Mouse (Mus musculus) heart, embryonic 14.5 days (tissue): ENCODE data around the gene Olfr1306. TPM values are rescaled to one million over a fixed set of nuclear protein-coding genes. Genes with fewer than 3 reads are reported as not detected.

ENCODE experiments used
- ATAC-seq: fragments of 200-750 bp; cut with Nextera tagmentation; 2 replicates; pipeline ENCODE4 v1.8.0; 2017; ENCODE audit warnings: low read depth, moderate TSS enrichment; ENCODE audit not compliant: insufficient number of reproducible peaks, insufficient read depth, low FRiP score
- H3K27ac ChIP-seq, 2 experiments: fragments of 200-500 bp in 1 of 2; fragments of 300-500 bp in 1 of 2; sonication (generic) in 1 of 2; replicated peaks in 1 of 2; 2 replicates each; pipeline ENCODE4 v1.5.1; 2012 to 2014; ENCODE audit warnings: low read depth in 2 of 2, low read length in 2 of 2, control low read depth in 1 of 2, mild to moderate bottlenecking in 1 of 2, mixed read lengths in 1 of 2; ENCODE audit not compliant: control insufficient read depth in 1 of 2, insufficient read depth in 1 of 2
- H3K27me3 ChIP-seq: fragments of 300-500 bp; sonication (generic); 2 replicates; pipeline ENCODE4 v1.6.1; 2014; ENCODE audit warnings: mild to moderate bottlenecking, low read length, control low read depth; ENCODE audit not compliant: control insufficient read depth, insufficient read depth
- H3K36me3 ChIP-seq: fragments of 300-500 bp; sonication (generic); 2 replicates; pipeline ENCODE4 v1.6.1; 2014; ENCODE audit warnings: mild to moderate bottlenecking, control low read depth, low read length, mixed read lengths; ENCODE audit not compliant: control insufficient read depth, insufficient read depth
- H3K4me1 ChIP-seq, 2 experiments: fragments of 200-500 bp in 1 of 2; fragments of 300-500 bp in 1 of 2; sonication (generic) in 1 of 2; 2 replicates each; pipeline ENCODE4 v1.6.1; 2012 to 2014; ENCODE audit warnings: low read length in 2 of 2, control low read depth in 1 of 2, mixed read lengths in 1 of 2; ENCODE audit not compliant: control insufficient read depth in 2 of 2, insufficient read depth in 2 of 2
- H3K4me2 ChIP-seq: fragments of 300-500 bp; sonication (generic); 2 replicates; pipeline ENCODE4 v1.6.1; 2014; ENCODE audit warnings: mild to moderate bottlenecking, low read length
- H3K4me3 ChIP-seq, 2 experiments: fragments of 200-500 bp in 1 of 2; fragments of 300-500 bp in 1 of 2; sonication (generic) in 1 of 2; 2 replicates each; pipeline ENCODE4 v1.5.1; 2012 to 2014; ENCODE audit warnings: low read length in 2 of 2, mild to moderate bottlenecking in 2 of 2, control low read depth in 1 of 2, low read depth in 1 of 2, moderate library complexity in 1 of 2; ENCODE audit not compliant: control insufficient read depth in 1 of 2, insufficient read depth in 1 of 2
- H3K9ac ChIP-seq: fragments of 300-500 bp; sonication (generic); 2 replicates; pipeline ENCODE4 v1.6.1; 2014; ENCODE audit warnings: mild to moderate bottlenecking, low read length
- H3K9me3 ChIP-seq: fragments of 300-500 bp; sonication (generic); 2 replicates; pipeline ENCODE4 v1.6.1; 2016; ENCODE audit warnings: low read length, control low read depth; ENCODE audit not compliant: control insufficient read depth
- WGBS: fragments of 180-500 bp; shearing (Covaris S2); extraction: QIAGEN DNeasy Blood & Tissue Kit; methylation state at CpG from one replicate; pipeline ENCODE4 v1.1.7; 2014; 5-methylcytosine and 5-hydroxymethylcytosine counted together
- polyA plus RNA-seq: library from polyadenylated mRNA; unstranded; fragments of >200 nt; fragmentation: Nextera tagmentation; extraction: Ambion mirVana; gene quantifications from 2 replicates; pipeline ENCODE4 v1.2.1, GENCODE M21; 2014

Gene Olfr1306
- polyA plus RNA-seq: not detected in 2 replicates

GRCm38 (mm10) chr2:111916171-111916570 lies at the start of gene Olfr1306:
Gene Olfr1306 (minus strand): TSS chr2:111916271.
- WGBS: 80% methylated on average over 1 of the region's 1 CpGs
- Histone ChIP-seq H3K4me1 (no peaks in the 10 kb centered on the region), H3K27me3 (no peaks in the 10 kb centered on the region), H3K4me3 (no peak within 1 kb of the TSS), H3K4me2 (no peak within 1 kb of the TSS), H3K9ac (no peak within 1 kb of the TSS), H3K27ac (no peak within 1 kb of the TSS), H3K9me3 (no peaks in the 10 kb centered on the region), H3K36me3 (no peaks in the 10 kb centered on the region)
- no peak for ATAC-seq

- 35% methylated on average over 1 of the region's 1 CpGs for WGBS
- H3K27ac ChIP-seq: no peak within 1 kb of the TSS
- no peaks in the 10 kb centered on the region for H3K27me3 ChIP-seq
- no peaks in the 10 kb centered on the region for H3K4me1 ChIP-seq
- ATAC-seq: no peak
- H3K4me2 ChIP-seq: no peak within 1 kb of the TSS
- no peak within 1 kb of the TSS for H3K9ac ChIP-seq
- no peaks in the 10 kb centered on the region for H3K36me3 ChIP-seq
- no peak within 1 kb of the TSS for H3K4me3 ChIP-seq
- H3K9me3 ChIP-seq: no peaks in the 10 kb centered on the region
These were observed 48.8 kb upstream of the Olfr1306 start, which contains the start of gene Olfr1308 for GRCm38 (mm10) chr2:111964844-111965243. Gene Olfr1308 (minus strand): TSS chr2:111964944.

- Histone ChIP-seq H3K36me3 (no peaks in the 10 kb centered on the region), H3K27ac (no peak within 1 kb of the TSS), H3K9ac (no peak within 1 kb of the TSS), H3K27me3 (no peaks in the 10 kb centered on the region), H3K4me3 (no peak within 1 kb of the TSS), H3K4me1 (no peaks in the 10 kb centered on the region), H3K9me3 (no peaks in the 10 kb centered on the region), H3K4me2 (no peak within 1 kb of the TSS)
- WGBS: 53% methylated on average over 1 of the region's 1 CpGs
- ATAC-seq: no peak
These were observed 33.3 kb upstream of the Olfr1306 start, which contains the start of gene Olfr1307 for GRCm38 (mm10) chr2:111949340-111949739. Gene Olfr1307 (minus strand): TSS chr2:111949440.

- Histone ChIP-seq H3K36me3 (no peaks in the 10 kb centered on the region), H3K4me3 (no peak within 1 kb of the TSS), H3K27me3 (no peaks in the 10 kb centered on the region), H3K9me3 (no peaks in the 10 kb centered on the region), H3K4me1 (no peaks in the 10 kb centered on the region), H3K9ac (no peak within 1 kb of the TSS), H3K27ac (no peak within 1 kb of the TSS), H3K4me2 (no peak within 1 kb of the TSS)
- WGBS: 85% methylated on average over 2 of the region's 2 CpGs
- no peak for ATAC-seq
These were observed 39.0 kb downstream of the Olfr1306 start, which contains the start of gene Olfr1305 for GRCm38 (mm10) chr2:111877049-111877448. Gene Olfr1305 (minus strand): TSS chr2:111877149.

Other genes starting within 250 kb of the Olfr1306 start
- gene Olfr1301, start 165.3 kb downstream of the Olfr1306 start, polyA plus RNA-seq: not detected in 2 replicates
- not detected in 2 replicates for gene Olfr1302, start 138.8 kb downstream of the Olfr1306 start, polyA plus RNA-seq
- not detected in 2 replicates for gene Olfr1303, start 95.9 kb downstream of the Olfr1306 start, polyA plus RNA-seq
- gene Olfr1305, start 39.1 kb downstream of the Olfr1306 start, polyA plus RNA-seq: not detected in 2 replicates
- not detected in 2 replicates for gene Olfr1307, start 33.2 kb upstream of the Olfr1306 start, polyA plus RNA-seq
- gene Olfr1308, start 48.7 kb upstream of the Olfr1306 start, polyA plus RNA-seq: not detected in 2 replicates
- not detected in 2 replicates for gene Olfr1309, start 74.0 kb upstream of the Olfr1306 start, polyA plus RNA-seq
- not detected in 2 replicates for gene Olfr1310, start 96.4 kb upstream of the Olfr1306 start, polyA plus RNA-seq
- not detected in 2 replicates for gene Olfr1311, start 108.1 kb upstream of the Olfr1306 start, polyA plus RNA-seq
- not detected in 2 replicates for gene Olfr1312, start 134.0 kb upstream of the Olfr1306 start, polyA plus RNA-seq
- not detected in 2 replicates for gene Olfr1313, start 161.6 kb upstream of the Olfr1306 start, polyA plus RNA-seq
- not detected in 2 replicates for gene Olfr1314, start 180.5 kb upstream of the Olfr1306 start, polyA plus RNA-seq
- not detected in 2 replicates for gene Olfr1315-ps1, start 199.2 kb upstream of the Olfr1306 start, polyA plus RNA-seq
- gene Olfr1316, start 218.7 kb upstream of the Olfr1306 start, polyA plus RNA-seq: not detected in 2 replicates
- gene Olfr1317, start 224.1 kb upstream of the Olfr1306 start, polyA plus RNA-seq: not detected in 2 replicates
- not detected in 2 replicates for gene Olfr1318, start 237.9 kb upstream of the Olfr1306 start, polyA plus RNA-seq